Mouse (Mus musculus) E14TG2a.4 (cell line): ENCODE results near the gene Lrrc10.
A peak's percentile ranks its signal among the peaks of the same experiment; 100 is the strongest.

Experiments used
- H3K27me3 ChIP-seq: 2 replicates; pipeline ENCODE4 v1.6.1; 2014; ENCODE audit warnings: low read length, control low read depth; ENCODE audit not compliant: insufficient read depth
- H3K36me3 ChIP-seq: 2 replicates; pipeline ENCODE4 v1.6.1; 2014; ENCODE audit warnings: low read length, control low read depth; ENCODE audit not compliant: insufficient read depth
- H3K4me1 ChIP-seq: replicated peaks from 2 replicates; pipeline ENCODE4 v1.6.1; 2014; ENCODE audit warnings: low read depth, low read length, control low read depth
- H3K4me3 ChIP-seq: replicated peaks from 2 replicates; pipeline ENCODE4 v1.5.1; 2014; ENCODE audit warnings: mild to moderate bottlenecking, low read length
- H3K9me3 ChIP-seq: 2 replicates; pipeline ENCODE4 v1.6.1; 2014; ENCODE audit warnings: low read length, control low read depth
- CTCF ChIP-seq: conservative IDR thresholded peaks from 2 replicates; pipeline ENCODE4 v1.5.1; 2014; ENCODE audit warnings: low read length
- NANOG ChIP-seq: IDR thresholded peaks from 2 replicates; pipeline ENCODE4 v1.6.1; 2014; ENCODE audit warnings: borderline replicate concordance, low read length, mixed read lengths
- POU5F1 ChIP-seq: IDR thresholded peaks from 2 replicates; pipeline ENCODE4 v1.6.1; 2014; ENCODE audit warnings: low read length, borderline replicate concordance

The Lrrc10 gene

DNA sequence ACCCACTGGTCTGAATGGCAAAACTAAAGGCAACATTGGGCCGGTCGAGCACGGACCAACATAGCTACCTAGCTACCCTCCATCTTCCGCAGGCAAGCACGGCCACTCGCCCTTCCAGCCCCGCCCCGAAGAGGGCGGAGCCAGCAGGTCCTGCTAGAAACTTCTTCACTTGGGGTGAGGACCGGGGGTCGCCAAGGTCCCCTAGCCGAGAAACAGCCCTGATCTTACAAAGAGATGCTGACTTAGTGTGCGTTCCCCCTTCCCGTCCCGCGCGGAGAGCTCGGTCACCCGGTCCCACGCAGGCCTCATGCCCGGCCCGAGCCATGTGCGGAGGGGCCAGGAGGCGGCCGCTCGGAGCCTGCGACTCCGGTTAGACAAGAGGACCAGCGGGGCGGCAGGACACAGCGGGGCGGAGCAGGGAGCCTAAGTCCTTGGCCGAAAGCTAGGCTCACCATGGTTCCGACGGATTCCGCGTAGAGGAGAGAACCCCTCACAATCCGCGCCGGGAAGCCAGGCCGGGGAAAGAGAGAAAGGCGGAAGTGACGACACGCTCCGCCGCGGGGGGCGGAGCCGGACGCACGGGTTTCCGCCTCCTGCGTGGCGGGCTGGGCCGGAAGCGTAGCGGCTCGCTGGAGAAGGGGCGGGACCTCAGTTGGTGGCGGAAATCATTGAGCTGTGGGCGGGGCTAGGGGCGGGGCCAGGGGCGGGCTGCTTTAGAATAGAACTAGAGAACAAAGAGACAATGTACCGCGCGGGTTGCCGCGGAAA is 18.3 kb downstream of the Lrrc10 start, which contains the start of gene Cct2:
Cct2 (minus strand) TSS at position 561 of the 768 bp plus-strand sequence.
- peak within 1 kb of the TSS; percentile 99 for H3K4me3 ChIP-seq
- no peaks in the 10 kb centered on the region for H3K9me3 ChIP-seq
- peaks cover 42% of the 10 kb centered on the region for H3K4me1 ChIP-seq
- TF ChIP-seq POU5F1: no peak
- TF ChIP-seq NANOG: no peak
- TF ChIP-seq CTCF: no peak
- H3K27me3 ChIP-seq: no peaks in the 10 kb centered on the region
- H3K36me3 ChIP-seq: peaks cover 46% of the 10 kb centered on the region

GRCm38 (mm10) chr10:117064076-117064475 is 18.9 kb downstream of the Lrrc10 start:
- peaks cover 36% of the 10 kb centered on the region for H3K4me1 ChIP-seq
- TF ChIP-seq CTCF (no peak), NANOG (no peak), POU5F1 (no peak)
- H3K9me3 ChIP-seq: no peaks in the 10 kb centered on the region

GRCm38 (mm10) chr10:117069109-117069508 is 24.0 kb downstream of the Lrrc10 start:
- peaks cover 31% of the 10 kb centered on the region for H3K36me3 ChIP-seq
- no peaks in the 10 kb centered on the region for H3K9me3 ChIP-seq
- no peak overlapping the region for H3K4me3 ChIP-seq
- TF ChIP-seq CTCF (peak; percentile 81), POU5F1 (no peak)
- H3K27me3 ChIP-seq: no peaks in the 10 kb centered on the region
- peaks cover 9% of the 10 kb centered on the region for H3K4me1 ChIP-seq

More at GRCm38 (mm10) chr10:117064076-117064475, 18.9 kb downstream of the Lrrc10 start:
- H3K36me3 ChIP-seq: peaks cover 40% of the 10 kb centered on the region
- no peaks in the 10 kb centered on the region for H3K27me3 ChIP-seq
- H3K4me3 ChIP-seq: peak overlapping the region; percentile 62

DNA sequence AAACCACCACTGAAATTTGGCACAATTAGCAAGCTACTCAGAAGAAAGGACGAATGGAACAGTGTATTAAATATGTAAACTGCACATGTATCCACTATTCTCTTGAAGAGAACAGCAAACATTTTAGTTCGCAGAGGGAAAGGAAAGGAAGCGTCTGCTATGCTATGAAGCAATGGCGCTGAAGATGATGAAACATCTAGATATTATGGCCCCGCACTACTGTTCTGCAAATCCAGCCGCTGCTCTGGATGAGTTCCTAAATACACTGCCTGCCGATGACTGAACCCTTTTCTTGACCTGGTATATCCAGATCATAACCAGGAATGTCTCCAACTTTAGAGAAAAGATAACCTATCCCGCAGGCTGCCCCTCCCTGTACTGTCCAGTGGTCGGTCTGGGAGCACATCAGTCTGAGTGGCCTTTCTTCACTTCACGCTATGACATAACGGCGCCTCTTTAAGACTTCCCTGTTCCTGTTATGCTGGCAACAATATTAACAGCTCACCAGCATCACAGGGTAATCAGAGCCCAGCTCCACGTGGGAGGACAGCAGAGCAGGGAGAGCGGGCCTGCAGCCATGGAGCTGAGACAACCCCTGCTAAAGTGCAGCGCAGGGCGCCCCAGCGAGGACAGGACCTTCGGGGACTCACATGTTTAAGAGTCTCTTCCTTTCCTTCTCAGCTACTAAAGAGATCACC is 27.2 kb downstream of the Lrrc10 start:
- Histone ChIP-seq H3K36me3 (peaks cover 52% of the 10 kb centered on the region), H3K4me3 (no peak overlapping the region), H3K27me3 (no peaks in the 10 kb centered on the region), H3K9me3 (no peaks in the 10 kb centered on the region), H3K4me1 (peaks cover 8% of the 10 kb centered on the region)
- no peak for TF ChIP-seq NANOG
- no peak for TF ChIP-seq CTCF
- no peak for TF ChIP-seq POU5F1

DNA sequence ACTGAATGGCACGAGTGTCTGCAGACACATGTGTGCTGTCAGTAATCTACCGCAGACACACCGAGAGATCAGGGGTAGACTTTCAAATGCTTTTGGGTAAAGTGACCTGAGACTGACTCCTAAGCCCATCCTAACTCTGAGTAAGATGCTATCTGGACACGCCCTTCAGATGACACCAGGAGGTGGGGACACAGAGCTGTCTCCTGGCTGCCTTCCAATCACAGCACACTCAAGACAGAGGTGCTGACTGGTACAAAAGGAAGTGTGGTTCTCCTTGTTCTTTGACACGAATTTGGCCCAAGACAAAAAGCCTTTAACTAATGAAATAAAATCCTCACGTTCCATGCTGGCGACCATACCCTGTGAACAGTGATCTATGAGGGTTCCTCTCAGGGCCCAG is 28.0 kb downstream of the Lrrc10 start:
- Histone ChIP-seq H3K4me3 (no peak overlapping the region), H3K9me3 (no peaks in the 10 kb centered on the region), H3K36me3 (peaks cover 57% of the 10 kb centered on the region), H3K27me3 (no peaks in the 10 kb centered on the region), H3K4me1 (peaks cover 8% of the 10 kb centered on the region)
- TF ChIP-seq CTCF (no peak), NANOG (no peak), POU5F1 (no peak)

DNA sequence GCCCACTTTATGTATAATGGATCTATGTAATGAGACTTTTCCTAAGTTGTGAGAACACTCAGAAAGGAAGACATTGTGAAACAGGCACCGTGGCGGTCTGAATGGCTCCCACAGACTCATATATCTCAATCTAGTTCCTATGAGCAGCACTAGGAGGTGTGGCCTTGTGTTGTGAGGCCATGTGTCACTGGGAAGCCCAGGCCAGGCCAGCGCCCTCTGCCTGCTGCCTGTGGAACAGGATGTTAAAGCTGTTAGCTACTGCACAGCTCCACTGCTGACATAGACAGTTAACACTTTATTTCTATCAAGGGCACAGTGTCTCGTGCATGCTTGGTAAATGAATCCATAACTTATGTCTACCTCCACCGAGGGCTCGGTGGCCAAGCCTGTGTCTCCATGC is 33.1 kb downstream of the Lrrc10 start:
- Histone ChIP-seq H3K36me3 (peaks cover 68% of the 10 kb centered on the region), H3K4me3 (no peak overlapping the region), H3K9me3 (no peaks in the 10 kb centered on the region), H3K27me3 (no peaks in the 10 kb centered on the region), H3K4me1 (peaks cover 4% of the 10 kb centered on the region)
- TF ChIP-seq CTCF: peak; percentile 82
- no peak for TF ChIP-seq NANOG

- H3K27me3 ChIP-seq: no peaks in the 10 kb centered on the region
- peaks cover 71% of the 10 kb centered on the region for H3K36me3 ChIP-seq
- TF ChIP-seq NANOG (no peak), POU5F1 (no peak), CTCF (no peak)
- no peak overlapping the region for H3K4me3 ChIP-seq
- peaks cover 4% of the 10 kb centered on the region for H3K4me1 ChIP-seq
- no peaks in the 10 kb centered on the region for H3K9me3 ChIP-seq
These were observed 36.2 kb downstream of the Lrrc10 start for GRCm38 (mm10) chr10:117081326-117081725.

GRCm38 (mm10) chr10:117081914-117082359 is 36.8 kb downstream of the Lrrc10 start:
- H3K9me3 ChIP-seq: no peaks in the 10 kb centered on the region
- H3K36me3 ChIP-seq: peaks cover 65% of the 10 kb centered on the region
- TF ChIP-seq CTCF (no peak), NANOG (no peak), POU5F1 (no peak)
- no peaks in the 10 kb centered on the region for H3K27me3 ChIP-seq
- no peak overlapping the region for H3K4me3 ChIP-seq
- peaks cover 4% of the 10 kb centered on the region for H3K4me1 ChIP-seq

DNA sequence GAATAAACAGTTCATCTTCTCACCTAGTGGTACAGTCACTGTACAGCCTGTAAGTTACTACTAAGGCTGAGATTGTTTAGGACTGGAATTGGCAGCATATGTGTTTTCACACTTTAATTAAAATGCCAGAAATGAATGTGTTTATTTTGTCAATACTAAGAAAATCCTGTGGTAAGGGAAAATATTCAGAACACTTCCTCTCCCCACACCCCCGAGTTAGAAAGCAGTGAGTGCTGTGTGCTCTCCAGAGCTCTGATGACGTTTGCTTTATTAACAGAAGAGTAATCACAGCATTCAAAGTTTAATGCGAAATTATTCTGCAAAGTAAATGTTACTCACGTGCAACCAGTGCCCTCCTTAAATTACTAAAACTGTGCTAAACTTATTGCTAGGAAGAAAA is 44.5 kb downstream of the Lrrc10 start:
- TF ChIP-seq CTCF (no peak), NANOG (no peak), POU5F1 (no peak)
- H3K36me3 ChIP-seq: peaks cover 33% of the 10 kb centered on the region
- H3K27me3 ChIP-seq: no peaks in the 10 kb centered on the region
- H3K4me1 ChIP-seq: peaks cover 22% of the 10 kb centered on the region
- H3K4me3 ChIP-seq: no peak overlapping the region
- no peaks in the 10 kb centered on the region for H3K9me3 ChIP-seq
